Mouse (Mus musculus) kidney, adult 2 months (tissue): ENCODE measurements at regions not wholly inside any gene's neighbourhood (a gene's known extent, or its start where the extent isn't known, plus 50 kb on each side); places are given as distances from the start of the nearest gene placed in this dataset.

Experiments used
- CTCF ChIP-seq: fragments of 200-500 bp; conservative IDR thresholded peaks from 2 replicates; pipeline ENCODE4 v1.5.1; 2011; ENCODE audit warnings: low read depth, mild to moderate bottlenecking, control low read depth, low read length, moderate library complexity, mixed read lengths; ENCODE audit not compliant: insufficient read depth, insufficient read length
- POLR2A ChIP-seq: fragments of 200-500 bp; IDR thresholded peaks from one replicate; pipeline ENCODE4 v1.6.1; 2011; ENCODE audit warnings: low read depth, low read length, control low read depth

GRCm38 (mm10) chr2:75149036-75149435 lies 323.4 kb downstream of the Mtx2 start:
- no peak for TF ChIP-seq POLR2A
- TF ChIP-seq CTCF: no peak
